Mouse (Mus musculus) E14TG2a.4 (cell line): ENCODE measurements around the gene Gm17409.

ENCODE experiments used
- CTCF ChIP-seq: conservative IDR thresholded peaks from 2 replicates; pipeline ENCODE4 v1.5.1; 2014; ENCODE audit warnings: low read length
- POU5F1 ChIP-seq: IDR thresholded peaks from 2 replicates; pipeline ENCODE4 v1.6.1; 2014; ENCODE audit warnings: low read length, borderline replicate concordance

GRCm38 (mm10) chr2:58458820-58459371 lies 11.0 kb upstream of the Gm17409 start:
- TF ChIP-seq CTCF (peak; percentile 71), POU5F1 (no peak)
